Mouse (Mus musculus) macrophage (primary cell): ENCODE results near the gene Npcd. TPM values are rescaled to one million over a fixed set of nuclear protein-coding genes. Genes with fewer than 3 reads are reported as not detected.

ENCODE experiments used
- H3K27ac ChIP-seq: fragments of 350-480 bp; formaldehyde crosslinking; 2 replicates; pipeline ENCODE4 v1.9.0; 2021
- H3K36me3 ChIP-seq: fragments of 350-480 bp; formaldehyde crosslinking; 2 replicates; pipeline ENCODE4 v1.9.0; 2021; ENCODE audit errors: inconsistent target
- H3K4me3 ChIP-seq: fragments of 350-480 bp; formaldehyde crosslinking; 2 replicates; pipeline ENCODE4 v1.9.0; 2021; ENCODE audit errors: inconsistent target
- H3K79me2 ChIP-seq: fragments of 350-480 bp; formaldehyde crosslinking; 2 replicates; pipeline ENCODE4 v1.9.0; 2021; ENCODE audit errors: inconsistent target
- WGBS: methylation state at CpG from one replicate; pipeline ENCODE4 v1.1.7; 2026; ENCODE audit warnings: inconsistent platforms; ENCODE audit not compliant: missing documents; 5-methylcytosine and 5-hydroxymethylcytosine counted together
- polyA plus RNA-seq: library from polyadenylated mRNA; stranded (reverse); fragments of 250-400 nt; gene quantifications from 3 replicates; pipeline ENCODE4 v1.2.4, GENCODE M21; 2018; ENCODE audit warnings: inconsistent platforms
- total RNA-seq, 78 experiments: library from RNA; depleted of rRNA; stranded (reverse); fragments of 250-400 nt; gene quantifications; 1 replicate in 9 of 78; 2 replicates in 24 of 78; 3 replicates in 43 of 78; 4 replicates in 2 of 78; pipeline ENCODE4 v1.2.4; 2018; ENCODE audit warnings: inconsistent platforms in 56 of 78

Npcd gene
- under 1 TPM in 1 of 26 experiments, not detected in 25; 0.75 TPM for total RNA-seq (2018; cell fraction: chromatin; rRNA removed)
- under 1 TPM in 2 of 26 experiments, not detected in 24; 0.10 to 0.19 TPM for total RNA-seq (2018; cell fraction: cytosol; rRNA removed)
- under 1 TPM in 1 of 26 experiments, not detected in 25; 0.78 TPM for total RNA-seq (2018; cell fraction: nucleus; rRNA removed)
- polyA plus RNA-seq, result not detected in 3 replicates

DNA sequence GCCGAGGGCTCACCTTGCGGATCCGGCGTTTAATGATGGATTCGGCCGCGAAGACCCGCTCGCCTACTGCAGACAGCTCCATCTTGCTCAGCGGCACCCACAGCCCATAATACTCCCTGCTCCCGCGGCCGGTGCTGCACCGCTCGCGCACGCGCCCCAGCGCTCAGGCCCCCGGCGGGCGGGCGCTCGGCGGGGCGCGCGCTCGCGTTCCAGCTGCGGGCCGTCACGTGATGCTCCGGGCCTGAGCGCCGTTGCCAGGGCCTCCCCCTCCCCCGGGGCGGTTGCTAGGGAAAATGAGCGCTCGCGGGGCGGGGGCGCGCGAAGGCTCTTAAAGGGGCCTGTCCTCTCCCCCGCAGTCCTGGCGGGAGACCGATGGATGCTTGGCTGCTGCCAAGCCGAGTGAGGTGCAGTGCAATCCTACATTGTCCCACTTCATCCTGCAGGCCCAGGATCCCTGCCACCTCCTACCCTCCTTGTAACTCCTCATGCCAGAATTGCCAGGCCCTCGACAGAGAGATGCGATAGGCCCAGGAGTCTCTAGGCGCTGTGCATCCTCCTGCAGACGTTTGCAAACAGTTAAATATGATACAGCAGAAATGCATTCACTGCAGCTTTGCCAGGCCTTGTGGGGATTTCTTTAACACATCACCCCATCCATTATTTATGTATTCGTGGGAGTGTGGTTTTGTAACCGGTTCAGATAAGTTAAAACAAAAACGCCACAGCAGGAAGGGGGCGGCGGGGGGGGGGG lies at the start of gene Npcd, which contains the start of gene Cbx6:
Npcd (minus strand) TSS at position 108 of the 751 bp plus-strand sequence.
Cbx6 (minus strand) TSS at position 559 of the 751 bp plus-strand sequence.
- WGBS, result 3% methylated on average over 58 of the region's 58 CpGs
- H3K27ac ChIP-seq, result no peak within 1 kb of the TSS
- H3K4me3 ChIP-seq, result peak within 1 kb of the TSS; percentile 56
- no peaks in the 10 kb centered on the region for H3K79me2 ChIP-seq
- no peaks in the 10 kb centered on the region for H3K36me3 ChIP-seq

DNA sequence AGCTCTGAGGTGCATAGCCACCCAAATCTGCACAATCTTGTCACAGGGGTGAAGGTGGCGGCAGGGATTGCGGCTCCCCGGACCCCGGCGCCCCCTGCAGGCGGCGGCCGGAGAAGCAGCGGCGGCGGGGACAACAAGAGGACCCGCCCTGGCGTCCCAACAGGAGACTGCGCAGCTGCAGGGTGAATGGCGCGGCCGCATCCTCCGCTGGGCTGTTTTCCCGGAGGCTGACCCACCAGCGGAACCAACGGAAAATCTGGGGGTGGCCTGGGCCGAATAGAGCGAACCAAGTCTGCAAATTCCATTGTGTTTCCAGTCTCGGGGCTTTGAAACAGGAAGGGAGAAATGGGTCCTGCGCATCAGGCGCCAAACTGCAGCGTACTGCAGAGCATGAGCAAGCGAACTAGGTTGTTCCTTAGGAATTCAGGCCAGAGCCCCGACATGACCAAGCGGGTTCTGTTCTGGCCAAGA lies 49.4 kb upstream of the Npcd start:
- peaks cover 7% of the 10 kb centered on the region for H3K36me3 ChIP-seq
- no peaks in the 10 kb centered on the region for H3K79me2 ChIP-seq
- under 1% methylated on average over 30 of the region's 30 CpGs for WGBS
- peak overlapping the region; percentile 39 for H3K4me3 ChIP-seq
- peak overlapping the region; percentile 28 for H3K27ac ChIP-seq

DNA sequence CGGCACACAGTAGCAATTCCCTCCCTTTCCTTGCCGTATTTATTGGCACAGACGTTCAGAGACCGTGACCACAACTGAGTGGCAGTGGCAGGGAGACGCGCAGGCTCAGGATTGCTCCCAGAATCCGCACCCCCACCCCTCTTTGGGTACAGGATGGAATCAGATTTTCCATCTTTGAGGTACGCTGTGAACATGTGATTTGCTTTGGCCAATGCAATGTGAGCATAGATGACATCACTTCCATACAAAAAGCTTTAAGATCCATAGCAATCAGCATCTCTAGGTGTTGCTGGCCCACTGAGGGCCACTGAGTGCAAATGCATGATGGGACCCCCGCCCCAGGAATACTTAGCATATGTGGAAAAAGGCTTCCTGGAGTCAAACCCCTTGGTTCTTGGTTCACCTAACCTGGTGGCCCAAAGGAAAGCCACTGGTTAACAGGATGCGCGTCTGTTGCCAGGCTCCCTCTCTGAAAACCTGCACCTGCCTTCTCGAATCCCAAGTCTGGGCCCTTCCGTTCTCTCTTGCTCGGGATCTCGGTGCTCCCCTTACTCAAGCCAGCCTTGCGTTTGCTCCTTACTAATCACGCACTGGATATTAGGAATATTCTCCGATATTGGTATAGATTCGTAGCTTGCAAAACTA lies 48.7 kb upstream of the Npcd start:
- Histone ChIP-seq H3K36me3 (peaks cover under 1% of the 10 kb centered on the region; the same call in 1 of the 2 replicates), H3K79me2 (no peaks in the 10 kb centered on the region), H3K4me3 (no peak overlapping the region), H3K27ac (no peak overlapping the region)
- WGBS, result 31% methylated on average over 19 of the region's 19 CpGs

GRCm38 (mm10) chr15:79880477-79880876 lies 46.4 kb upstream of the Npcd start:
- no peak overlapping the region for H3K4me3 ChIP-seq
- no peaks in the 10 kb centered on the region for H3K79me2 ChIP-seq
- no peak overlapping the region for H3K27ac ChIP-seq
- WGBS, result 96% methylated on average over 3 of the region's 3 CpGs
- H3K36me3 ChIP-seq, result no peaks in the 10 kb centered on the region

DNA sequence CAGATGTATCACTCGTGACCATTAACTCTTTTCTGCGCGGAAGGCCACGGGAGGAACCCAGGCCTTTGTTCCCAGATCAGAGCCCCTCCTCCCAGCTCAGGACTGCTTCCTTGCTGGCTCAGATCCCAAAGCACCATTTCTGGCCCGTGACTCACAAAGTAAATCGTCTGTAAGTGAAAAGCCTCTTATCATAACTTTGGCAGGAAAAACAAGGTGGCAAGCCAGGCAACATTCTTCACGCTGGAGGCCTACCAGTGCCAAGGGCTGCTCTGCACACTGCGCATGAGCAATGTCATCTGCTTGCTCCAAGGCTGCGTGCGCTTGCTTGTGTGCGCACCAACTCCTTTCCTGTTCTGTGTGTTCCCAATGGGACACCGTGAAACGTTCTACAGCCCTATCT lies 45.3 kb upstream of the Npcd start:
- 29% methylated on average over 13 of the region's 13 CpGs for WGBS
- Histone ChIP-seq H3K4me3 (no peak overlapping the region), H3K36me3 (no peaks in the 10 kb centered on the region), H3K27ac (no peak overlapping the region), H3K79me2 (no peaks in the 10 kb centered on the region)

DNA sequence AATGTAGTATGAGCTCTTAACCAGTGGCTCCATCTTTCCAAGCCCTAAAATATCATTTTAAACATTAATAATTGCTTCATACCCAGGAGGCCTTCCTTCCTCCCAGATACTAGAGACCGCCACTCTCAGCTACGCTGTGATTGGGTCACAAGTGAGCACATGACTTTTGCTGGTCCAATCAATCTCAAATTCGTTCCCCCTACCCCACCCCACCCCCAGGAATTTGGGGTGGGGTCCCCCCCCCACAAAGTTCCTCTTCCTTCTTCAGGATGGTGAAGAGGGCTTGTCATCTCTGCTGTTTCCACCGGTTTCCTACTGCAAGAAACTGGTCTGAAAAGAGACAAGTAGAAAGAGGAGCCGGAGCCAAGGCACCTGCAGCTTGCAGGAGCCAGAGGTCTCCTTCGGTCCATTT lies 44.7 kb upstream of the Npcd start:
- WGBS, result 64% methylated on average over 6 of the region's 6 CpGs
- Histone ChIP-seq H3K4me3 (no peak overlapping the region), H3K79me2 (no peaks in the 10 kb centered on the region), H3K27ac (no peak overlapping the region), H3K36me3 (no peaks in the 10 kb centered on the region)

- Histone ChIP-seq H3K4me3 (no peak overlapping the region), H3K79me2 (no peaks in the 10 kb centered on the region), H3K27ac (no peak overlapping the region), H3K36me3 (no peaks in the 10 kb centered on the region)
- WGBS, result 94% methylated on average over 18 of the region's 18 CpGs
Measured at GRCm38 (mm10) chr15:79875261-79875995, 41.4 kb upstream of the Npcd start.

DNA sequence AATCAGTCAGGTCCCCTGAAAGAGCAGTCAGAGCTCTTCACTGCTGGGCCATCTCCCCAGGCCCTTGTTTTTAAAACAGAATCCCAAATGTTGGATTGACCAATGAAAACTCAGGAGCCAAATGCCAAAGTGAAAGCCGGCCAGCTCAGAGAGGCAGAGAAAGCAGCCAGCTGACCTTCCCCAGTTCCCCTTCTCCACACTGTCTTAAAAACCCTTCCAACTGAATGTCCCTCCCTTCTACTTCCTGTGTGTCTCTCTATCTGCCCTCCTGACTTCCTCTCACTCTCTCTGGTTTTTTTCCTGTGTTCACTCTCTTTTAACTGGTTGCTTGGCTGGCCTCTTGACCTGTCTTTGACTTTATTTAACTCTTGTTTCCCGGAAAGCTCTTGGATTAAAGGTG lies 40.0 kb upstream of the Npcd start:
- Histone ChIP-seq H3K4me3 (no peak overlapping the region), H3K79me2 (no peaks in the 10 kb centered on the region), H3K36me3 (no peaks in the 10 kb centered on the region), H3K27ac (no peak overlapping the region)
- WGBS, result 35% methylated on average over 2 of the region's 2 CpGs

DNA sequence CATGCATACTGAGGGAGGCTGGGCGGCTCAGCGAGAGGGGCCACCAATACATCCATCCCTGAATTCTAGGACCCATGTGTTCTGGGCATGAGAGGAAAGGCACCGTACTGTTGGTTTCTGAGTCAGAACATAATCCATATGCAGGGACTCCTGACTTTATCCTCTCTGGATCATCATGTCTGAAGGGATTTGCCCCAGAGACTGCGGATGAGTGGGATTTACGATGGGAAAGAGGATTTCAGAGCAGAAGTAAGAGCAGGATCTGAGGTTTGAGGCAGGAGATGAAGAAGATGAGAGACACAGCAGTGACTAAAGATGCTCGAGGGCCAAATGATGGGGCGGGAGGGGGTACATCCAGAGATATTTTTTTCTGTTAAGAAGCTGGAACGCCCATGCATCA lies 39.5 kb upstream of the Npcd start:
- Histone ChIP-seq H3K27ac (no peak overlapping the region), H3K79me2 (no peaks in the 10 kb centered on the region), H3K36me3 (no peaks in the 10 kb centered on the region), H3K4me3 (no peak overlapping the region)
- 93% methylated on average over 8 of the region's 8 CpGs for WGBS

DNA sequence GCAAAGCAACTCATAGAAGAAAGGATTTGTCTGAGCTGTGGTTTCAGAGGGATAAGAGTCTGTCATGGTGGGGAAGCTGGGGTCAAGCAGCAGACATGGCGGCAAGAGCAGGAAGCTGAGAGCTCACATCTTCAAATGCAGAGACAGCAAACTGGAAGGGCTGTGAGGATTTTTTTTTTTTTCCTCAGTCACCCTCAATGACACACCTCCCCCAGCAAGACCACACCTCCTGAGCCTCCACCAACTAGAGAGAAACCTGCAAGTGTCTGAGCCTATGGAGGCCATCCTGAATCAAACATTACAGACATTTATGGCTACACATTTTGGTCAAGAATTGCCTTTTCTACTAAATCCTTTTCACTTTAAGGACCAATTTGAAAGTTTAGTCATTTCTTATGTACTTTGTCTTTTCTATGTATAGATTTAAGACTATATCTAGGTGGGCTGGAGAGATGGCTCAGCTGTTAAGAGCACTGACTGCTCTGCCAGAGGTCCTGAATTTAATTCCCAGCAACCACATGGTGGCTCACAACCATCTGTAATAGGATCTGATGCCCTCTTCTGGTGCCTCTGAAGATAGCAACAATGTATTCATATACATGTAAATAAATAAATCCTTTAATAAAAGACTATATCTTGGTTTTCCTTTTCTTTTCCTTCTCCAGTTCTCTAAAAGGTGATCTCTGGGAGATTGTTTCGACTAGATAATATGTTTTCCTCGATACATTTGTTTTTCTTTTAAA lies 33.4 kb upstream of the Npcd start:
- 93% methylated on average over 3 of the region's 3 CpGs for WGBS
- Histone ChIP-seq H3K4me3 (no peak overlapping the region), H3K79me2 (no peaks in the 10 kb centered on the region), H3K36me3 (no peaks in the 10 kb centered on the region), H3K27ac (no peak overlapping the region)

DNA sequence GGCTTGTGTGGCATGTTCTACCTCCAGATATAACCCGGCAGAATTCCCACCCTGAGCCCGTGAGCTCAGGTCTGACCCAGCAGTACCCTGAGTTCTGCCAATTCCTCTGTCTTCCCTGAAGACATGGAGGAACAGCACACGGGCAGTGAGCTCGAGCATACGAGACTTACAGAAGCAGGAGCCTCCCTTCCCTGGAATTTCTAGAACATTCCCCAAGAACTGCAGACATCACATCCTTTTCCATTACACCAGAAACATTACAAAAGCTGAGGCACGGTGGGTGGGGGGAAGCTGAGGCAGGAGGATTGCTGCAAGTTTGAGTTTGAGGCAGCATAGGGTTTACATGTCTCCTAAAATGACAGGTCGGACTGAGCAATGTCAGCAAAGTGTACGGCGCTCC lies 25.8 kb upstream of the Npcd start:
- WGBS, result 91% methylated on average over 9 of the region's 9 CpGs

GRCm38 (mm10) chr15:79858979-79859378 lies 24.9 kb upstream of the Npcd start:
- Histone ChIP-seq H3K27ac (no peak overlapping the region), H3K4me3 (no peak overlapping the region), H3K36me3 (no peaks in the 10 kb centered on the region), H3K79me2 (no peaks in the 10 kb centered on the region)
- 89% methylated on average over 5 of the region's 5 CpGs for WGBS

More for the DNA sequence above, 25.8 kb upstream of the Npcd start:
- H3K36me3 ChIP-seq, result no peaks in the 10 kb centered on the region
- no peak overlapping the region for H3K4me3 ChIP-seq
- no peaks in the 10 kb centered on the region for H3K79me2 ChIP-seq
- no peak overlapping the region for H3K27ac ChIP-seq

GRCm38 (mm10) chr15:79850143-79850542 lies 16.1 kb upstream of the Npcd start:
- no peak overlapping the region for H3K4me3 ChIP-seq
- 69% methylated on average over 2 of the region's 2 CpGs for WGBS
- no peak overlapping the region for H3K27ac ChIP-seq
- H3K36me3 ChIP-seq, result no peaks in the 10 kb centered on the region
- no peaks in the 10 kb centered on the region for H3K79me2 ChIP-seq

- Histone ChIP-seq H3K4me3 (no peak overlapping the region), H3K36me3 (no peaks in the 10 kb centered on the region), H3K27ac (no peak overlapping the region), H3K79me2 (no peaks in the 10 kb centered on the region)
- 69% methylated on average over 5 of the region's 5 CpGs for WGBS
Measured at GRCm38 (mm10) chr15:79847100-79847499, 13.1 kb upstream of the Npcd start.
